Mouse (Mus musculus) ovary, postnatal 36 days (tissue): ENCODE data around the gene Tac4.

Source experiments
- DNase-seq: peaks from one replicate; pipeline ENCODE4 v3.0.0; 2022; ENCODE audit warnings: low spot score, mixed read lengths

Tac4 gene

DNA sequence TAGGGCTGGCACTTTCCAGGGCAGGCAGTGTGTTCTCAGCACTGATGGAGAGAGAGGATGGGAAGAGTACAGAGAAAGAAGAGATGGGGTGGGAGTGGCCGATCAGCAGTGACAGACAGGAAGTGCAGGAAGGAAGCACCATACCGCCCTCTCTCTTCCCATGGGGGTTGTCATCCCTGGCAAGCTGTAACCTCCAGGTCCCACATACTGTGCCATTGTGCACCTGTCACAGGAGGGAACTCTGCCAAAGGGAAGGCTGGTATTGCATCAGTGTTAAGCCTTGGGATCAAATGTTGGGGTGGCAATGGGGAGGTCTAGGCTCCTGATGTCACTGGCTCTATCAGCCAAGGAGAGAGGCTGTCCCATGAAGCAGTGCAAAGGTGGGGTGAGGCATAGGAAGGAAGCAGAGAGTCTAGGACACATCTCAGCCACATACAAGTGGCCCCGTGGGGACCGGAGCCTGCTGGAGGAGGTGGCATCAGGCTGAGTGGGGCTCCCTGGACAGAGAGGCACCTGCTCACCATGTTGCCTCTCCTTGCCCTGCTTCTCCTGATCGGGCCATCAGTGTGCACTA is at the start of gene Tac4:
TSS of gene Tac4 (plus strand) at position 352 of the 574 bp plus-strand sequence.
- DNase-seq = no peak

DNA sequence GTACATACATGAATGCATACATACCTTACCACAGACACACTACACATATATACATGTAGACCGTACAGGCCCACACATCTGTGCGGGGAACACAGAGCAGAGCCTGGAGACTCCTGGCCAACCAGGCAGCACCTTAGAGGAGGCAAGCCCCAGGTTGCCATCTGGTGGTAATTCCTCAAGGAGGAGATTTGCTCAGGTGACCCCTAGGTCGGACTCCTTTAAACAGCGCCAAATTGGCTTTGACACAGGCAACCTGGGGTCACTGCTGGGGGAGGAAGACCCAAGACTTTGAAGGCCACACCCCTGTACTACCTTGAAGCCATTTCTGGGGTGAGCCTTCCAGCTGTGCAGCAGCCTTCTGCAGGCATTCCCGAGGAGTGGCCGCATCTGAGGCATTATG is 47.7 kb upstream of the Tac4 start:
- DNase-seq = no peak

DNA sequence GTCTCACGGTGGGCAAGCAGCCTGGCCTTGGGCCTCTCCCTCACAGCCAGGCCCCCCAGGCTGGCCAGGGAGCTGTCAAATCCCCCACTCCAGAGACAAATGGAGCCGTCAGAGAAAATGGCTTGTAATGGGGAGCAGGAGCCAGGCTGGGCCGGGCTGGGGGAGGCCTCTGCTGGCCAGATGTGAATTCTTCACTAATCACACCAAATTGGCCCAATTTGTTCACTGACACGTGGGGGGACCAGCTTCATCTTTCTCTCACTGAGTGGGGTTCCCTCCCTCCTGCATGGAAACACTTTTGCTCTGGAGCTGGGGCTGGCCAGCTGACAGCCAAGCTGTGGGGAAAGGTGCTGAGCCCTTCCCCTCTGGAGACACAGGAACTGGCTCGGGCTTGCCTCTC is 47.0 kb upstream of the Tac4 start:
- DNase-seq = no peak

DNA sequence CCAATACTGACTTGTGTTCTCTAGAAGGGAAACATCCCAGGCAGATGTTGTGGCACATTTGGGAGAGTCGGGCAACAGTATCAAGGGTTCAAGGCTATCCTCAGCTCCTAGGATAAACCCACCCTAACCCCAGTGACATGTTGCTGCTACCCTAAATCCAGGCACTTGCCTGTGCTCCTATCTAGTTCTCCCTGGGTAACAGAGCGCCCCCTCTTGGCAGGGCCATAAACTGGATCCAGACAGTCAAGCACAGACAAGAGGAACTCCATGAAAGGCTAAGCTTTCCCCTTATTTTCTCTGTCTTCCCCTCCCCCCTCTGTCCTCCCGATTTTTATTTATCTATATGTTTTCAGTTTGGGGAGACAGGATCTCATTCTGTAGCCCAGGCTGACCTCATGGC is 45.1 kb upstream of the Tac4 start:
- no peak for DNase-seq

DNA sequence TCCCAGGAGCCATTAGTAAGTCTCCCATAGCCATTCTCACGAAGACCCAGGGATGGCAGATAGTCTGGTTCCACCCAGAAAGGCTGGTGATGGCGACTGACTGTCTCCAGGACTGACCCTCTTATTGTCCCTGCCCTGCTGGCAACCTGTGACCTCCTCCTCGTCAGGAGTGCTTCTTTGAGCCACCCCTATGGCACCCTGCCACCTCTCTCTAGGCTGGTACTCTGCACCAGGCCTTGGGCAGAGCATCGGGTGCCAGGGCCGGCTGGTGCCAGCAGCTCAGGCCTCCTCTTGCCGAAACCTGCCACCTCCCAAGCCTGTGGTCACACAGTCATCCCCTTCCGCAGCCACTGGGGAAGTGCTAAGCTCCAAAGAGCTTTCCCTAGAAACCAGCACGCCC is 42.2 kb upstream of the Tac4 start:
- no peak for DNase-seq

DNA sequence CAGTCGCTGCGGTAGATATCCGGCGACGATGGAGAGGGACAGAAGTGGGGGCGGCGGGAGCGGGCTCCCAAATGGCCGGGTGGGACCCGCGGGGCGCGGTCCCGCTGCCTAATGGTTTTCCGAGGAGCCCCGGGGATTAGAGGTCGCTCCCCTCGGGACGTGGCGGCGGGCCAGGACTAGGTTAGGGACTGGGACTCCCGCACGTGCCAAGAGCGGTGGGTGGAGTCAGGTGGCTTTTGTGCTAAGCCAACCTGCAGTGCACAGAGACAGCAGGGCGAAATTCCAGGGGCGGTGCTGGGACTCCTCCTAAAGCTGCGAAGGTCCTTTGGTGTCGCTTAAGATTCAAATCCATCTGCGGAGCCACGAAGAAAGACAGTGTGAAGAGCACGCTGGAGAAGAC is 37.9 kb upstream of the Tac4 start:
- peak; percentile 36 for DNase-seq

DNA sequence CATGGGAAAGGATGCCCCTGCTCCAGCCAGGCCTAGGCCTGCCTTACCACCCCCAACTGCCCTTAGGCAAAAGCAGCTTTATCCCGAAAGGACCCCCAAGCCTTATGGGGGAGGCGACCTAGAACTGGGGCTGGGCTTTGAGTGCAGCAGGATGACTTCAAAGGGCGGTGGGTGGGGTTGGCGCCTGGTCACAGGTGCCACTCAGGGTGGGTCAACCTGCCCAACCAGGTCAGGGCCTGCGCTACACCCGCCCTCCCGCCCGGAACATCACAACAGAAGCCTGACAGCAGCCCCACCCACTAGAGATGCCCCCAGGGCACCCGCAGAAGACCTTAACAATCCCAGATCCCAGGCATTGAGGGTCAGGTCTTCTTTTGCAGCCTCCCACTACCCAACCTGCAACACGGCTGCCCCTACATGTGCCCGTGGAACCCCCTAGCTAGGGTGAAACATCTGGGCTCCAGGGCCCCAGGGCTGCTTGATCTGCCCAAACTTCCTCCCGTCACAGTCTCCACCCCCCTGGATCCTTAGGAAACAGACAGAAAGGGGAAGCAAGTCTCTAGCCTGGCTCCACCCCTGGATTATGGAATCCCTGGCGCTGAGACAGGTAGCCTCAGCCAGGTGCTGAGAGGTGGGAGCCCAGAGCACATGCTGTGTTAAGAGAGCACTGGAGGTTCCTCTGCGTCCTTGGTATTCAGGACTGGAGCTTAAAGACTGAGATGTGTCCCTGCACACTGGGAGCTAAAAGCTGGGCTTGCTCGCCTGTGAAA is 37.0 kb upstream of the Tac4 start:
- DNase-seq = no peak

DNA sequence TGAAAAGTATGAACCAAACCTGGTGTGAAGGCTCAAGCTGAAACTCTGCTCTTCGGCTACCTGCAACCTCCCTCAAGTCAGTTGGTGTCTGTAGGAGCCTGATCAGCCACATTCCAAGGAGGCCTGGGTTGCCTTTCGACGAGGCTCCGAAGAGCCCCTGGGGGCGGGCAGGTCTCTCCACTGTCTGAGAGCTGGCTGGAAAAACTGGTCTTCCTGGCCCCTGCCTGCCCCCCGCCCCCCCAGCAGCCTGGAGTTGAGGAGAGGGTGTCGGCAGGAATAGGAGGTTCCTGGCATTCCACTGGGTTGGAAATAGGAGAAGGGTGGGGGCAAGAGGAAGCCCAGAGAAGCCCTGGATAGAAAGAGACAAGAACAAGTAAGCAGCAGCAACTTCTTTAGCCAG is 35.9 kb upstream of the Tac4 start:
- no peak for DNase-seq

DNA sequence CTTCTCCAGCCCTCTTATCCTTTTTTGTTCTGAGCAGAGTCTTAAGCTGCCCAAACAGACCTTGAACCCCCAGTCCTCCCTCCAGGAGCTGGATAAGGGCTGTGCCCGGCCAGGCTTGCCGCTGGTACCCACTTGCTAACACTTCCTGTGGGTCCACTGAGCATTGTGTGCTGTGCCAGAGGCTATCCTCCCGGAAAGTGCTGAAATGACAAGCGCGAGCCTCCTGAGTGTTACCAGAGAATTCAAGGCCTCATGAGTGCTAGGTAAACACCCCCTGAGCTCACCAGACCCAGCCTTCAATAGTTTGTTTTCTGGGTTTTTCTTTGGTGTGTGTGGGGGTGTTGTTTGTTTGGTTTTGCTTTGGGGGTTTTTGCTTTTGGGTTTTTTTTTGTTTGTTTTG is 33.9 kb upstream of the Tac4 start:
- peak; percentile 23 for DNase-seq

DNA sequence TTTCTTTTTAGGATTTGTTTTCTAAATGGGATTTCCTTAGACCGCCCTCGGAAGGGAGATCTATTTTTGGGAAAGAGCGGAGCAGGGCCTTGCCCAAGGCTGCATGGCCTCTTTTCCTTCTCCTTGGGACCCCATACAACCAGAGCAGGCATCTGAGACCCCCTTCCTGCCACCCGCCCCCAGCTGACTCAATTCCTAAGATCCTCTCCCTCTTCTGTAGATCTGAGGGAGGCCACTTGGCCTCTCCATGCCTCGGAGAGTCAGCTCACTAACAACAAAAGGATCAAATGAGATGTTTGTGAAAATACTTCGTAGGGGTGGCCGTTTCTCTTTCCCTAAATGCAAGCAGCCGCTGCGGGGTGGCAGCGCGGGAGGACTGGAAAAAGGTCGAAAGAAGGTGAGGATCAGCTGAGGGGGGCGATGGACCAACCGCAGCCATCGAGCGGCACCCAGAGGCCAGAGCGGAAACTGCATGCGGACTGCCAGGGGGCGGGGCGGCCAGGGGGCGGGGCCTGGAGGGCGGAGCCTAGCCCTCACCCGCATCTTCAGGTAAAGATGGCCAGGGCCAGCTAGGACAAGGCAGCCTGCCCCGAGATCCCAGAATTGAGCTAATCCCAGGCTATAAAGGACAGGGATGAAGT is 29.5 kb upstream of the Tac4 start:
- peak; percentile 74 for DNase-seq

DNA sequence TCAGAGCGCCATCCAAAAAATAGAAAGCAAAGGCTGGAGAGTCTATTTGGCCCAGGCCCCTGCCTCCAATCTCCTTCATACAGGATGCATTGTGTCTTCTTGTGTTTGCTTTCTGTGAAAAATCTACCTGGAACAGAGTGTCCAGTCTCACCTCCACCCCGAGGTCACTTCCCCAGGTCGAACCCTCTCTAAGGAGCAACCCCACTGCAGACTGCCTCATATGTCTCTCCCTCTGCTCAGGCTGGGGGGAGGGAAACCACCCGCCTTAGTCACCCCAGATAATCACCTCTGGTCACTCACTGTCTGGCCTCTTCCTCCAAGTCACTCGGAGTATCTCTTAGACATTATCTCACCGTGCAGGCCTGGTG is 29.0 kb upstream of the Tac4 start:
- DNase-seq = no peak

DNA sequence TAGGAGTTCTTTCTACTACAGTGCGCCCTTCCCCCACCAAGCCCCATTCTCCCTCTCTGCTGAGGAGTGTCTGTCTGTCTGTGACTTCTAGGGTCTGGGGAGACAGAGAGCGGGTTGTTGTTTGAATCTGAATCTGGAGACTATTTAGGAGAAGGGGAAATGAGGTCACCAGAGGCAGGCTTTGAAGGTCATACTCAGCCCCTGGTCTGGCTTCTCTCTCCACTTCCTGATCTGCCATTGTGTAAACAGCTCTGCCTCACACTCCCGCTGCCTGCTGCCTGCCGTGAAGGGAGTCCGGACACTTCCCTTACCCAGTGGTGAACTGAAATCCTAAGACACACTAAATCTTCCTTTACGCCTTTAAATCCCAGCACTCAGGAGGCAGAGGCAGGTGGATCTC is 22.9 kb upstream of the Tac4 start:
- DNase-seq = no peak

DNA sequence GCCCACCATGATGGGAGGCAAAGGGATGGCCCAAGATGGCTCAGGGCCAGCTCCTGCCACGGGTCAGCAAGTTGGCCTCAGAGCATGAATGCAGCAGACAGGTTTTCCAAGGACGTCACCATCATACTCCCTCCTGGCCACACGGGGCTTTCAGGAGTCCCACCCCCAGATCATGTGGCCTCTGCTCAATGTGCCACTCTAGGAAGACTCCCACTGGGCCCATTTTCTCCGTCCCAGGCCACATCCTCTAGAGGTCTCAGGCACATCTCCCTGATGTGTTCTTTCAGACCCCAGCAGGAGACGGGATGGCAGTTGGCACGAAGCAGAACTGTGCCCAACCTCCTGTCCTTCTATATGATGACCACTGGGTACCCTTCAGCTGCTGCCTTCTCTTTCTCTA is 18.7 kb upstream of the Tac4 start:
- no peak for DNase-seq

DNA sequence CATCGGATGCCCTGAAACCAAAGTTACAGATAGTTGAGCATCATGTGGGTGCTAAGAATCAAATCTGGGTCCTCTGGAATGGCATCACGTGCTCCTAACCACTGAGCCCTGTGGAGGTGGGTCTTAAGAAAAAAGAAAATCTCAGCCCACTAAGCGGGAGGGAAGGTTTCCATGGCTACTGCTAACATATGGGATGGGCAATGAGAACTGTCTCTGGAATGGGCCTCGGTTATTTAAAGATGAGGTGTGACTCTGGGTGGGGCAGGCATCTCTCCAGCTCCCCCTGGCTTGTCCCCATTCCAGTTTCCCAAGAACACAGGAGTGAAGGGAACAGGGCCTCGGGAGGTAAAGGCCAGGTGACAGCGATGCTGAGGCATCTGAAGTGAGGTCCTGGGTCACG is 15.9 kb upstream of the Tac4 start:
- DNase-seq = no peak

DNA sequence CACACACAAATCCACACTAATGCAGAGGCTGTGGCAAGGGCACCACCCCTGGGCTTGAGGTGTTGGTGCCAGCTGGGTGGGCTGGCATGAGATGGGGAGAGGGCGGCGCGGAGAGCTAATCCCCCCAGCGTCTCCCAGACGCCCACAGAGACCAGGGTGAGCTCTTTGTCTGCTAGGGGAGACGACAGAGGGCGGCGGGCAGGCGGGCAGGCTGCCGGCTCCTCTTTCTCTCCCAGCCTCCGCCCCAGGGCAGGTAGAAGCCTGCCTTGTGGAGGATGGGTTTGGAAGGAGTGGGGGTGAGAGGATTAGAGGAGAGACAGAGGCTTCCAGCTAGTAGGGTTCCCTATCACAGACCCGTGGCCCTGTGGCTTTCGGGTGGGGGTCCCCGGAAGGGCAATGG is 14.3 kb upstream of the Tac4 start:
- no peak for DNase-seq

DNA sequence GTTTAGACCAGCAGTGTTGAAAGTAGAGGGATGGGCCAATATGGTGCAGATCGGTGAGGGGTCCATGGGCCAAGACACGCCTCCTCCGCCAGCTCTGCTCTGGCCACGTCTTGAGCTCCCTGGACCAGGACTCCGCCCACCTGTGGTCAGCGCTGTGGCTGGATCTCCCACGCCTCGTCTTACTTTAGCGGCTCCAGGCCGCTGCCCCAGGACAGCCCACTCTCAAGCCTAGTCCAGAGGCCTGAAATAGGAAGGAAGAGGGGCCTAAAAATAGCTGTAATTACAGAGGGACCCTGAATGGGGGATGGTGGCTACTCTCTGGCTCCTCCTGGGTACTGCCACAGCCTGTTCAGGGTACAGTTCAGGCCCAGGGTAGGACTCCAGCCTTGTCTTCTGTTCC is 11.2 kb upstream of the Tac4 start:
- DNase-seq = no peak

DNA sequence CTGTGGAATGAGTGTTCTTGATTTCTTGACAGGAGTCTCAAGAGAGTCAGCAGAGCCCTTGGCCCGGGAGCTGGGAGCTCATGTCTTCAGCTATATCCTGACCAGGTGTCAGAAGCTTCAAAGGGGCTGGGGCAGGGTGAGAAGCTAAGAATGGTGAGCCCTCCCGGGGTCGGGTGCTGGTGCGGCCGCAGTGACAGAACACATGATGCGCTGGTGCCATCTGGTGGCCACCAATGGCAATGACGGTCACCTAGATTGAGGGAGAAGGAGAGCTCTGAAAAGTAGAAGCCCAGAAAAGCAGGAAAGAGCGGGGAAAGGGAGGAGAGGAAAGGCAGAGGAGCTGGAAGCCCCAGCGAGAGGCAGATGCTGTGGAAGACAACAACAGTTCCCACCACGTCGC is 10.0 kb upstream of the Tac4 start:
- peak; percentile 73 for DNase-seq

DNA sequence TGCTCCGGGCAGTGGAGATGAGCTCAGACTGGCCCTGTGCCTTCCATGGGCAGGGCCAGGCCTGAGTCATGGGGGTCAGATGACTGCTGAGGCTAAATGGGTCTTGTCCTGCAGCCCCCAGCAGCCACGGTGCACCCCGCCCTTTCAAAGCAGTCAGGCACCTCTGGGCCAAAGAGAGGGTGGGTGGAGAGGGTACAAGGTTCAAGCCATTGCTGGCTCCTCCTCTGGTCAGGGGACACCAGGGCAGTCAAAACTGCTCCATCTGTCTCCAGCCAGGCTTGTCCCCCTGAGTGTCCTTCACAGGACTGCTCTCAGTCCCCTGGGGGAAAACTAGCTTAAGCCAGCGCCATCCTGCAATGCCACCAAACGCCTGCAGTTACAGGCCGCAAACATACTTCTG is 9.2 kb upstream of the Tac4 start:
- no peak for DNase-seq

DNA sequence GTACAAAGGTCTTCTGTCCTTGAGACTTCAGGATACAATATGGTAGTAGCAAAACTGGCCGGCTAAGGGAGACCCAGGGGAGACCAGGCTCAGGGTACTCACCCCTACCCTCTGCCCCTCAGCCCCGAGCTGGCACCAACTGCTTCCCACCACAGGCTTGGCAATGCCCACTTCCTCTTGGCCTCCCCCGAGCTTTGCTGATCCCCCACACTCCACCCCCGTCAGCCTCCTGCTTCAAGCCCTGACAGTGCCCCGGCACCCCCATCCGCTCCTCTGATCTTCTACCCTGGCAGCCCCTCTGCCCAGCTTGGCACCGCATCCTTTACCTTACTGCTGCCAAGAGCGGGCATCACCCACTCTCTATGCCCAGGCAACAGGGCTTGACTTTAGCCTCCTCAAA is 7.2 kb upstream of the Tac4 start:
- DNase-seq = no peak

DNA sequence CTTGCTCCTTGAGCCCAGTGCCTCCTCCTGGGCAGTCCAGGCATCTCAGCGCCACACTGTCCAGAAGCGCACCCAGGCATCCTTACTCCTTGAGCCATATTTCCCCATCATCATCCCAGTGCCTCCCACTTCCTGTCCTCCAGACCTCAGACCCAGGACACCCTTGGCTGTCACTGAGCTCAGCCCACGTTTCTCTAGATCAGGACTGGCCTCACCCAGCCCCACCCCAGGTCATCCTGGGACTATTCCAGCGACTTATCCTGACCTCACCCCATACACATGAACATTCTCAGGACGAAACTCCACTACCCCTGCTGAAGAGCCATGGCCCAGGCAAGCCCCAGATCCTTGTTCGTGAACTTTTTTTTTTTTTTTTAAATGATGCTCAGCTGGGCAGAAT is 5.6 kb upstream of the Tac4 start:
- no peak for DNase-seq

DNA sequence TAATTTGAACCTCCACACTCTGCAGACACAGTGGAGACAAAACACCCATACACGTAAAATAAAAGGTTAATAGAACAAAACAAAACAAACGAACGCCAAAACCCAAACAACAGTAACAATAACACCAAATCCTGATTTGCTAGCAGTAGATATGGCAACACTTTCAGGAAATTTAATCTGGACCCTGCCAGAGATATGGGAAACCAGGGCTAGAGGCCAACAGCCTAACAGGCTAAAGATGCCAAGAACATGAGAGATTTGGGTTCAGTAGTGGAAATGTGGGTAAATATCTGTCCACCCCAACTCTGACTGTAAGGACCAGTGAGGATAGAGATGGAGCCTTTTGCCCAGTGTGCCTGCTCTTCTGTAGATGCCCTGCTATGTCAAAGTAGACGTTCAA is 3.4 kb upstream of the Tac4 start:
- DNase-seq = no peak

DNA sequence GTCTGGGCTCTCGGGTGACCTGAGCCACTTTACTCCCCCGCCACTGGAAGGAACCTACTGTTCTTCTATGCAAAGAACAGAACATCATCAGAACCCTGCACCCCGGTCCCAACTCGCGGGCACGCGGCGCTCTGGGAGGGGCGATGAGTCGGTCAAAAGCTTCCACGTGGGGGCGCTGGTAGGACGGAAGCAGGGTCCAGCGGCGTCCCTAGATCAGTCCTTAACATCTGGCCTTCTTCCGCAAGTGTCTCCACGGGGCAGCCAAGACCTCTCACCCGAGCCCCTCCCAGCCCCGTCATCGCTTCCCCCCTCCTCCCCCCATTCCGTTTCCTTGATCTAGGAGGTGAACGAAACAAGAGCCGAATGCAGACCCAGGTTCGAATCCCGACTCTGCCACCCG is 2.8 kb upstream of the Tac4 start:
- DNase-seq = peak; percentile 80

DNA sequence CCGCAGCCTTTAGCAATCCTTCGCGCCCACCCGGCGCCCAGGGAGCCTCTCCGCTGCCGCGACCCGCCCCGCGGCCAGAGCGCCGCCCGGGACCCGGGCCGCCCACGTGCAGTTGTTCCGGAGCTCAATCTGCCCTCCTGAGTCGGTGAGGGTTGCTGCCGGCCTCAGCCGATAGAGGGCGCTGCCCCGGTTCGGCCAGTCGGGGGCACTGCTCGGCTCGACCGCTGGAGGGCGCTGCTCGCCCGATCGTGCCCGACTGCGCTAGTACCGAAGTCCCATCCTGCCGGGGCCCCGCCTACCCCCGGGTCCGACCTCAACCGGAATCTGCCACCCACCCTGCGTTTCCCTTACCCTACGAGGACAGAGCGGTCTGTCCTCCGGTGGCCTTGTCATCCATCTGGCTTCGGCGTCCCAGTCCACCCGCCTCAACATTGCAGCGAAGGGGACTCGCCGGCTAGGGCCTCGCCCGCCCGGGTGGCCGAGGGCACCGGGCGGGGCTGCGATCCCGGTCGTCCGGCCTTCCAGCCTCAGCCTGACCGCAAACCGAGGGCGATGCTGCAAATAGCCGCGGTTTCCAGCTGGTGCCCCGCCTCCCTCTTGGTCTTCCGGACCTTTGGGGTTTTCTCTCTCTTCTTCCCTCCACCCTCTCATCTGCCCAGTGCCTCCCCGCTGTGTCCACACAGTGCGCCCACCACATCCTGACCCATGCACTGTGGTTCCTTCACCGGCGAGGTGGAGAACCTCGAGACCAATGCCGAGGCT is 2.1 kb upstream of the Tac4 start:
- DNase-seq = peak; percentile 94
